Mouse (Mus musculus) adrenal gland, adult 2 months (tissue): ENCODE measurements around the gene Dact2. TPM values are rescaled to one million over a fixed set of nuclear protein-coding genes. Genes with fewer than 3 reads are reported as not detected.
A peak's percentile ranks its signal among the peaks of the same experiment; 100 is the strongest.

Experiments
- DNase-seq: peaks from one replicate; pipeline ENCODE4 v3.0.0; 2021
- long read RNA-seq: library from polyadenylated mRNA; stranded (forward); transcript quantifications from one replicate; pipeline ENCODE4 v2.0.0, GENCODE M21; 2021
- polyA plus RNA-seq: library from polyadenylated mRNA; depleted of rRNA; stranded (reverse); fragments of >200 nt; gene quantifications from 2 replicates; pipeline ENCODE4 v1.2.3, GENCODE M21; 2012; rRNA removed
- total RNA-seq, 2 experiments: library from RNA; stranded (reverse); gene quantifications; 2 replicates each; pipeline ENCODE4 v1.2.3; 2021

Dact2 gene
- total RNA-seq (1 to 10 TPM; 1.1 to 1.9 TPM), polyA plus RNA-seq (1.6 and 4.0 TPM in 2 replicates)
- long read RNA-seq, partial matches to known transcripts: 0 of 1 reads
- long read RNA-seq, other reads (novel, unspliced or antisense): 0 of 1 reads

GRCm38 (mm10) chr17:14204061-14204460 lies at the start of gene Dact2:
TSS of gene Dact2 (minus strand) at chr17:14204304.
- no peak for DNase-seq

GRCm38 (mm10) chr17:14252456-14252855 lies 48.4 kb upstream of the Dact2 start:
- no peak for DNase-seq

DNA sequence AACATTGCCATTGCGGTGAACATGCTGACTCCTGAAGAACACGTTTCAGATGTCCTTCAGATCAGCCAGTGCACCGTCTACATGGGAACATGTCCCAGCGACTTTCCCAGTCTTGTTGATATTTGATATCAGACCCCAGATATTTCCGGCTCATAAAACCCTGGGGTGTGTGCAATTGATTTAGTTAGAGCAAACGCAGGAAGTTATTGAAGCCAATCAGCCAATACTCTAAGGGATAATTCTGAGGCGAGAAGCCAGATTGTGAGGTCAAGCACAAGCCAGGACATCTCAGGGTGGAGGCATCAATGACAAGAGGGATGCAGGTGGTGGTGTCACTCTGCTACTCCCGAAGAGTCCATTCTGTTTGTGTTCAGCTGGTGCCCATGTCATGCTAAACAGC lies 46.3 kb upstream of the Dact2 start:
- no peak for DNase-seq

GRCm38 (mm10) chr17:14249595-14249994 lies 45.5 kb upstream of the Dact2 start:
- no peak for DNase-seq

GRCm38 (mm10) chr17:14247931-14248330 lies 43.8 kb upstream of the Dact2 start:
- DNase-seq: no peak

DNA sequence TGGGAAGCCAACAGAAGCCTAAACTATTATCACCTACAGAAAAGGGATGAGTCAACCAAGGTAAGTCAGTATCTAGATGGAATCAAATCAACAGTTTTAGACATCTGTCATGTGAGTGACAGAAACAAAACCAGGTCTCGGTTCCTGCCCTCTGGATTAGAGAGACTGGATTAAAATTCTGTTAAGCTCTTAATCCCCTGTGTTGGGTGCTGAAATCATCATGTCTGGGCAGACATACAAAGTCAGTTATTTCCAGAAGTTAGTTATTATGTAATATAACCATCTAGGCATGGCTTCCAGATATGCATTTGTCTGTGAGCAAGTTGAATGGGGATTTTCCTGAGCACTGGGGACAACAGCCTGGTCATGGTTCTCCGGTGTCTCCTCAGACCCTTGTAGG lies 42.2 kb upstream of the Dact2 start:
- DNase-seq: no peak

- DNase-seq: peak; percentile 27
Observed at GRCm38 (mm10) chr17:14244195-14244965, 40.3 kb upstream of the Dact2 start.

GRCm38 (mm10) chr17:14242634-14243033 lies 38.5 kb upstream of the Dact2 start:
- DNase-seq: no peak

- DNase-seq: peak; percentile 7
Observed at GRCm38 (mm10) chr17:14239960-14240359, 35.9 kb upstream of the Dact2 start.

DNA sequence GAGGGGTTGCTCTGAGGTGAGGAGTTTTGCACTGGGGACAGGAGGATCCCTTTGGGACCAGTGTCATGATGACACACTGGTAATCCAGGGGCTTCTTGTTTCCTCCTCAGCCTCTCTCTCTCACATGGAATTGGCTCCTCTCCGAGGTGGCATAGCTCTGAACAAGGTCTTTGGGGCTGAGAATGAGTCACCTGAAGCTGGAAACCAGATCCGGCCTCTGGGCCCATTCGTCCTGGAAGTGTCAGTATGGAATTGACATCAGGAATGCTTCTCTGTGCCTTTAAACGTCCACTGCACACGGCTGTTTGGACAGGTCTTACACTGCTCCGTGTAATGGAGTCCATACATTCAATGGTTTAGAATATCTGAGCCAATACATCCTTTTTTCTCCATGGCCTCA lies 33.0 kb upstream of the Dact2 start:
- peak; percentile 15 for DNase-seq

DNA sequence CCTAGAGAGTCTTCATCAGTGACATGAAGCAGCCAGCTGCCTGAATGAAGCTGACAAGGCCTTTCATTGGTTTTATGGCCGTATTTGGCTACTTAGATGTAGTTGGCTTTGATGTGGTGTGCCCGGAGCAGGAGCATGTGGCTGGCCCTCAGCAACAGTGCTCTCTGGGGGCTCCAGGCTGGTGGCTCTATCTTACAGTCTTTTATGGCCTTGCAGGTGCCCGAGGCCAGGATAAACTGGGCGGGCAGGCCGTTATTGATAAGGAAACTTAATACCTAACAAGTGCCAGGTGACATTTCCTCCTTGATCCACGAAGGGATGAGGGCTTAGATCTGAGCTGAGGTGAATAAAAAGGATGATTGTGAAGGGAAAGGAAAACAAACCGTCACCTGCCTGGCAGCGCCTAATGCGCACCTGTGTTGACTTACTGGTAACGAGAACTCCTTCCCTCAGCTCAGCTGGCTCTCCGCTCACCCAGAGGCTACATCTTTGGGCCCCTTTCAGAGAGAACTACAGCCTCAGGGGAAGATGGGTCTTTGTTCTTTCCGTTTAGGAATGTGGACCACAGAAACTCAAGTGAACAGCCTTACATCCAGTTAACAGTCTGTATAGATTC lies 30.8 kb upstream of the Dact2 start:
- DNase-seq: no peak

DNA sequence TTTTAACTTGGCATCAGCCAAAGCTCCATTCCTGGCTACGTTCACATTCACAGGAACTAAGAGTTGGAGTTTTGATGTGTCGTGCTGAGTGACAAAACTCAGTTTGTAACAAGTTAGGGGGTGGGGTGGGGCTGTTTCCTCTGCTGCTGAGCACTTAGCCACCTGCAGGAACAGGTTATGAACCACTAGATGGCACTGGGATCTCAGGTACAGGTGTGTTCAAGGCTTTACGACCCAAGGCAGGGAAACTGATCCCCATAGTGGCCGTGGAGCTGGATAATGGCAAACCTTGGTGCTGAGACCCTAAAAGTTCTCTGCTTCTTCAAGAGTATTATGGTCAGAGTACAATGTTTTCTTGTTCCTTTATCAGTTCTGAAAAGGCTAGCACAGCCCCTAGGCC lies 29.6 kb upstream of the Dact2 start:
- no peak for DNase-seq

- peak; percentile 62 for DNase-seq
Observed at GRCm38 (mm10) chr17:14232629-14233028, 28.5 kb upstream of the Dact2 start.

DNA sequence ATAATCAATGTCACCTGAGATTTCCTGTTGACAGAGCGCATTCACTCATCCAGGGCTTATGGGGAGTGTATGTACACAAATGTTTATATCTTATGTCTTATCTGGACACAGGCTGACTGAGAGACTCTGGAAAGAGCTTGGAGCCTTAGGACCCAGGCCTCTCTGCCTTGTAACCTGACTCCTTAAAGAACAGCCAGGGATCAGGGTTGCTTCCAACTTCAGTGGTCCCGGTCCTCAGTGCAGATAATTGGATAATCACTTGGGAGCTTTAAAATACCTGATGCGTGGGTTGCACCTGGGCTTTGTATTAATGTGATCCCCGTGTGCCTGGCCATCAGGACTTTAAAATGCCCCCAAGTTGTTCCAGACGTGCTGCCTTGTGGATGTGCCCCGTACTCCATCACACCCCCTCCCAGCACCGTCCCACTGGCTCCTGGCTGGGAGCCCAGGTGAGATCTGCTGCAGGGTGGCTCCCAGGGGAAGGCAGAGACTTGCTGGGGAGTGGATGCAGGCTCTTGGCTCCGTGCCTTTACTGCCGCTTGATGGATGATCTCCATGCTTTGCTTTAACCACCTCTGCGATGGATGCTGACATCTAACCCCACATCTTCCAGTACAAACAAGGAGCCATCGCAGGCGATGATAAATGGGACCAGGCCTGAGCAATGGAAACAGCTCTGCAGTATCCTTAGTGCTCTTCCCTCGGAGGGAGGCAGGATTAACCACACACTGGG lies 26.8 kb upstream of the Dact2 start:
- no peak for DNase-seq

GRCm38 (mm10) chr17:14228381-14228780 lies 24.3 kb upstream of the Dact2 start:
- DNase-seq: no peak

DNA sequence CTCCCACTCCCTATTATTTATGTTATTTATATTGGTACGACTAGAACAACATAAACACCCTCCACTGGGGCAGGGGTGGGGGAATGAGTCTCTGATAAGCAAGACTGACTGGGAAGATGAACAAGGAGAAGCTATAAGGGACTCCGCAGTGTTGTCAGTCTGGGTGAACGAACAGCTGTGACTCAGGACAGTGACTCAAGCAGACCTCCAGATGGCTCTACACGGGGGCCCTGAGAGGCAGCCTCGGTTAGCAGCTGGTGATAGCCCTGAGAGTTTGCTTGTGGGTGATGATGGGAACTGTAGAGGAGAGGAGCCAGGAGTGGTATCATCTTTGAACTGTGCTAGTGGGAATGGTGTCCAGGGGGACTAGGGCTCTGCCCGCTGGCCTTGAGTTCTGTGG lies 23.5 kb upstream of the Dact2 start:
- no peak for DNase-seq

DNA sequence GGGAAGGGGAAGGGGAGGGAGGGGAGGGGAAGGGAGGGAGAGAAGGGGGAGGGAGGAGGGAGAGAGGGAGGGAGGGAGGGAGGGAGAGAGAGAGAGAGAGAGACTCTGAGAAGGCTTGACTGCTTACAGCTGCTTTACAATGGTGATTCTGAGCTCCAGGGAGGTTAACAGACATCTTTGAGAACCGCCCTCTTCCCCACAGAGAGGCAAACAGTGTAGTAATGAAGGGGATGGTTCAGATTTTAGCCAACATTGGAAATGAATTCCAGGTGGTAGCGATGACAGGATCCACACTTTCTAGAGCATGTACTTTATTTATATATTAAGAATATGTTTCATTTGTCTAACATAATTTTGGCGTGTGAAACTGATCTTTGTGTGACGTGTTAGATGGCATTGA lies 22.7 kb upstream of the Dact2 start:
- DNase-seq: no peak

DNA sequence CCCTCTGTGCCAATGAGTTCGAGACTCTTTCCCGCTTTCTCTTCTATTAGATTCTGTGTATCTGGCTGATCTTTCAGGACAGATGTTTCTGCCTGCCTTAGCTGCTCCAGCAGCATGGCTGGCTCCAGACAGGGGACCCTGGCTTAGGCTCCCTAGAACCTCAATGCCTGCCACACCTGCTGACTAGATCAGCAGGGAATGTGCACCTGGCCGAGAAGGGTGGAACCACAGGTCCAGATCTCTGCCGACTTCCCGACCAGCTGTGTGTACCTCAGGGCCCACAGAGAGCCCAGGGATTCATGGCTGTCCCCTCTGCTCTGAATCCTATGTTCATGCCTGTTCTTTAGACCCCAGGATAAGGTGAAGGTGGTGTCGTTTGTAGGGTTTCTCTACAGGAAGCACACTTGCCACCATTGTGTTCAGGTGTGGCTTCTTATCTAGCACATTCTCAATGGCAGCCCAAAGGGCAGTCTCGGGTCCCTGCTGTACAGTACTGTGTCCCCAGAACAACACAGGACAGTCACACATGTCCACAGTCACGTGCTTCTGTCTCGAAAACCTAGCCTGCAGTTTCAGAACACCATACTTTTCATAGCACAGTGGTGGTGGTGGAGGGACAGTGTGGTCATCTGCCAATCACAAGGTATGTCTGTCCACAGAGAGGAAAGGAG lies 22.0 kb upstream of the Dact2 start:
- DNase-seq: no peak

GRCm38 (mm10) chr17:14221893-14222615 lies 17.9 kb upstream of the Dact2 start:
- no peak for DNase-seq

GRCm38 (mm10) chr17:14220606-14221202 lies 16.6 kb upstream of the Dact2 start:
- peak; percentile 37 for DNase-seq

GRCm38 (mm10) chr17:14213976-14214529 lies 9.9 kb upstream of the Dact2 start:
- DNase-seq: peak; percentile 63
